In the genomic region with DNA sequence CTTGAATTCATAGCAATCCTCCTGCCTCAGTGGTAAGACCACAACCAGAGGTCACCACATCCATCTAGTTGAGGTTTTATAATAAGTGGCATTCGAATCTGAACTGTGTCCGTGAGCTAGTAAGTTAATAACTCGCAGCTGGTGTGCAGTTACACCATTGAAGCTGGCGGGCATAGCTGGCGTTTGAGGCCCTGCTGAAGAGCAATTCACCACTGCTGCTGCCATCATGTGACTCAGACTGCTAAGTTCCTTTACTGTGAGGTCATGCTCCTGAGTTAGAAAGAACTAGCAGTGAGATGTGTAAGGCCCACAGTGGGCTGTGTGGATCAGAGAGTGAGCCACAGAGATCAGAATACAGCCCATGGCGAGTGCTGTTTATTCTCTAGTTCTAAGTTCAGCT, we compare ENCODE assay signal across 9 mouse cellular contexts. TPM values are rescaled to one million over a fixed set of nuclear protein-coding genes. Genes with fewer than 3 reads are reported as not detected.
DNase-seq lines count a peak whose midpoint lies in the region; ATAC-seq lines count a peak whose summit lies in the region.
"Had no signal": no experiment of that assay in that cellular context is flagged by ENCODE, and none has a peak within 500 bp of the region (broad histone marks: within the 10 kb centered on the region; RNA-seq: fewer than 3 reads in every experiment).

No protein-coding gene starts in this region.

- no peaks in the 10 kb centered on the region for H3K4me1 ChIP-seq in embryonic facial prominence, embryonic 15.5 days
- peaks cover 5 to 6% of the 10 kb centered on the region in 2 experiments for H3K4me1 ChIP-seq in heart, embryonic 14.5 days (ENCODE audit: control insufficient read depth in 2 of 2, insufficient read depth in 2 of 2, low read length in 2 of 2)
- H3K4me1 ChIP-seq in lung, embryonic 15.5 days = peaks cover 4% of the 10 kb centered on the region; the same call in 1 of the 2 replicates
- H3K4me1 ChIP-seq in hindbrain, embryonic 12.5 days = no peaks in the 10 kb centered on the region
- no peaks in the 10 kb centered on the region for H3K4me1 ChIP-seq in forebrain, embryonic 12.5 days
- H3K4me1 ChIP-seq: midbrain, embryonic 13.5 days had no signal

- H3K27me3 ChIP-seq in embryonic facial prominence, embryonic 15.5 days = no peaks in the 10 kb centered on the region
- no peaks in the 10 kb centered on the region for H3K27me3 ChIP-seq in heart, embryonic 14.5 days (ENCODE audit: control insufficient read depth, insufficient read depth, low read length)
- H3K27me3 ChIP-seq in lung, embryonic 15.5 days = no peaks in the 10 kb centered on the region
- H3K27me3 ChIP-seq in hindbrain, embryonic 12.5 days = no peaks in the 10 kb centered on the region
- no peaks in the 10 kb centered on the region for H3K27me3 ChIP-seq in forebrain, embryonic 12.5 days
- H3K27me3 ChIP-seq: midbrain, embryonic 13.5 days had no signal

- no peaks in the 10 kb centered on the region for H3K9me3 ChIP-seq in embryonic facial prominence, embryonic 15.5 days (replicated peaks)
- H3K9me3 ChIP-seq in heart, embryonic 14.5 days (ENCODE audit: control insufficient read depth, low read length) = no peaks in the 10 kb centered on the region
- H3K9me3 ChIP-seq in lung, embryonic 15.5 days = no peaks in the 10 kb centered on the region
- no peaks in the 10 kb centered on the region for H3K9me3 ChIP-seq in hindbrain, embryonic 12.5 days (replicated peaks)
- H3K9me3 ChIP-seq in forebrain, embryonic 12.5 days = no peaks in the 10 kb centered on the region
- H3K9me3 ChIP-seq: midbrain, embryonic 13.5 days had no signal

- ATAC-seq in embryonic facial prominence, embryonic 15.5 days (ENCODE audit: insufficient number of reproducible peaks, low FRiP score, low TSS enrichment, low read depth) = peak; percentile 67
- peak; percentile 84 for ATAC-seq in heart, embryonic 14.5 days (ENCODE audit: insufficient number of reproducible peaks, insufficient read depth, low FRiP score, low read depth)
- ATAC-seq in lung, embryonic 15.5 days (ENCODE audit: borderline replicate concordance, extremely low read depth, low FRiP score, low TSS enrichment) = peak; percentile 31; the same call in 1 of the 2 replicates
- ATAC-seq in hindbrain, embryonic 12.5 days (ENCODE audit: low FRiP score) = no peak
- no peak for ATAC-seq in forebrain, embryonic 12.5 days (ENCODE audit: low FRiP score)
- ATAC-seq: hindbrain, embryonic 16.5 days; midbrain, embryonic 13.5 days had no signal

- H3K27ac ChIP-seq in embryonic facial prominence, embryonic 15.5 days (replicated peaks) = 0 out of 2 replicates have a peak overlapping the region, but pooled peaks have one; percentile 17
- peak overlapping the region; percentile 91 to 93 for H3K27ac ChIP-seq in heart, embryonic 14.5 days (replicated peaks in 1 of 2; ENCODE audit: control insufficient read depth in 1 of 2, insufficient read depth in 1 of 2, low read depth in 2 of 2, low read length in 2 of 2)
- no peak overlapping the region for H3K27ac ChIP-seq in lung, embryonic 15.5 days
- no peak overlapping the region for H3K27ac ChIP-seq in hindbrain, embryonic 12.5 days
- no peak overlapping the region for H3K27ac ChIP-seq in forebrain, embryonic 12.5 days
- H3K27ac ChIP-seq: midbrain, embryonic 13.5 days had no signal

- no peak overlapping the region for H3K9ac ChIP-seq in embryonic facial prominence, embryonic 15.5 days
- peak overlapping the region; percentile 60; the same call in 1 of the 2 replicates for H3K9ac ChIP-seq in heart, embryonic 14.5 days (ENCODE audit: low read length)
- no peak overlapping the region for H3K9ac ChIP-seq in lung, embryonic 15.5 days
- no peak overlapping the region for H3K9ac ChIP-seq in hindbrain, embryonic 12.5 days
- H3K9ac ChIP-seq in forebrain, embryonic 12.5 days = no peak overlapping the region
- H3K9ac ChIP-seq: midbrain, embryonic 13.5 days had no signal

- WGBS in embryonic facial prominence, embryonic 15.5 days = 39% methylated on average over 6 of the region's 6 CpGs
- 28% methylated on average over 6 of the region's 6 CpGs for WGBS in heart, embryonic 14.5 days
- 63% methylated on average over 6 of the region's 6 CpGs for WGBS in lung, embryonic 15.5 days
- WGBS in hindbrain, embryonic 12.5 days = 74% methylated on average over 6 of the region's 6 CpGs
- WGBS in forebrain, embryonic 12.5 days = 77% methylated on average over 6 of the region's 6 CpGs

- H3K4me3 ChIP-seq in embryonic facial prominence, embryonic 15.5 days (replicated peaks) = no peak overlapping the region
- no peak overlapping the region for H3K4me3 ChIP-seq in heart, embryonic 14.5 days (ENCODE audit: control insufficient read depth in 1 of 2, insufficient read depth in 1 of 2, low read depth in 1 of 2, low read length in 2 of 2)
- H3K4me3 ChIP-seq in lung, embryonic 15.5 days = no peak overlapping the region
- no peak overlapping the region for H3K4me3 ChIP-seq in hindbrain, embryonic 12.5 days
- no peak overlapping the region for H3K4me3 ChIP-seq in forebrain, embryonic 12.5 days (replicated peaks)
- H3K4me3 ChIP-seq: midbrain, embryonic 13.5 days had no signal

- peak; percentile 63 for DNase-seq in Muller cell, postnatal 12 days (ENCODE audit: inconsistent ontology term)
- DNase-seq in layer of hippocampus, postnatal 10 days (ENCODE audit: low spot score in 2 of 2) = no peak

- no peak overlapping the region for H3K4me2 ChIP-seq in embryonic facial prominence, embryonic 15.5 days (replicated peaks)
- H3K4me2 ChIP-seq in heart, embryonic 14.5 days (ENCODE audit: low read length) = 0 out of 2 replicates have a peak overlapping the region, but pooled peaks have one; percentile 7
- no peak overlapping the region for H3K4me2 ChIP-seq in lung, embryonic 15.5 days
- no peak overlapping the region for H3K4me2 ChIP-seq in hindbrain, embryonic 12.5 days (replicated peaks)
- H3K4me2 ChIP-seq in forebrain, embryonic 12.5 days = no peak overlapping the region
- H3K4me2 ChIP-seq: midbrain, embryonic 13.5 days had no signal

- no peaks in the 10 kb centered on the region for H3K36me3 ChIP-seq in embryonic facial prominence, embryonic 15.5 days
- no peaks in the 10 kb centered on the region for H3K36me3 ChIP-seq in heart, embryonic 14.5 days (ENCODE audit: control insufficient read depth, insufficient read depth, low read length)
- no peaks in the 10 kb centered on the region for H3K36me3 ChIP-seq in lung, embryonic 15.5 days
- no peaks in the 10 kb centered on the region for H3K36me3 ChIP-seq in hindbrain, embryonic 12.5 days
- H3K36me3 ChIP-seq in forebrain, embryonic 12.5 days (replicated peaks) = no peaks in the 10 kb centered on the region
- H3K36me3 ChIP-seq: midbrain, embryonic 13.5 days had no signal

RNA-seq across cellular contexts. Expression of gene Cfl2, which starts 12.0 kb away (rescaled TPM):
- 185 and 209 TPM in 2 replicates for polyA plus RNA-seq in embryonic facial prominence, embryonic 15.5 days (2015; fragmentation: Nextera tagmentation; extraction: Ambion mirVana)
- polyA plus RNA-seq in heart, embryonic 14.5 days (2014; fragmentation: Nextera tagmentation; extraction: Ambion mirVana) = 537 and 540 TPM in 2 replicates
- polyA plus RNA-seq in lung, embryonic 15.5 days (2015; fragmentation: Nextera tagmentation; extraction: Ambion mirVana) = 178 and 182 TPM in 2 replicates
- total RNA-seq in layer of hippocampus, postnatal 10 days (2021) = 100 to 1,000 TPM; 174 to 184 TPM
- polyA plus RNA-seq in hindbrain, embryonic 12.5 days (2016; fragmentation: Nextera tagmentation; extraction: Ambion mirVana) = 227 and 229 TPM in 2 replicates
- 263 and 275 TPM in 2 replicates for polyA plus RNA-seq in forebrain, embryonic 12.5 days (2016; fragmentation: Nextera tagmentation; extraction: Ambion mirVana)

Comparison
In these comparisons a context has a peak if more than half of its experiments do, and no peak if none do; other contexts are left out.
1. ATAC-seq: peak in embryonic facial prominence, embryonic 15.5 days (single experiment), heart, embryonic 14.5 days (single experiment) and lung, embryonic 15.5 days (single experiment); none in hindbrain, embryonic 12.5 days (single experiment) and forebrain, embryonic 12.5 days (single experiment).
2. H3K27ac ChIP-seq: peak in embryonic facial prominence, embryonic 15.5 days (single experiment) and heart, embryonic 14.5 days (2 of 2); none in lung, embryonic 15.5 days (single experiment), hindbrain, embryonic 12.5 days (single experiment) and forebrain, embryonic 12.5 days (single experiment).